Mouse (Mus musculus) C2C12 (cell line): Measurements from ENCODE around the gene Cdk14.

Experiments
- CTCF ChIP-seq: IDR thresholded peaks from one replicate; pipeline ENCODE4 v1.5.1; 2011; ENCODE audit not compliant: control insufficient read depth, insufficient read depth, insufficient read length
- USF1 ChIP-seq: IDR thresholded peaks from one replicate; pipeline ENCODE4 v1.6.1; 2011; ENCODE audit warnings: low read depth, mild to moderate bottlenecking, control low read depth, moderate library complexity

- TF ChIP-seq CTCF (no peak), USF1 (no peak)
Observed at GRCm38 (mm10) chr5:4821368-4821771, 598.7 kb downstream of the Cdk14 start.
